Mouse (Mus musculus) embryonic facial prominence, embryonic 14.5 days (tissue): Measurements from ENCODE around the gene Gm11559. TPM values are rescaled to one million over a fixed set of nuclear protein-coding genes. Genes with fewer than 3 reads are reported as not detected.
"Not testable (repeated sequence)": the region's sequence is repeated elsewhere in the genome, so short reads cannot be mapped to it uniquely, and the experiment has no call there.

ENCODE experiments used
- ATAC-seq: fragments of 200-750 bp; cut with Nextera tagmentation; 2 replicates; pipeline ENCODE4 v1.8.0; 2017; ENCODE audit warnings: low read depth, moderate number of reproducible peaks, moderate TSS enrichment
- DNase-seq: peaks from one replicate; pipeline ENCODE4 v3.0.0-alpha.2; 2015; ENCODE audit warnings: low spot score
- H3K27ac ChIP-seq: fragments of 300-500 bp; sonication (generic); replicated peaks from 2 replicates; pipeline ENCODE4 v1.5.1; 2014; ENCODE audit warnings: low read depth, mild to moderate bottlenecking, low read length, moderate library complexity
- H3K27me3 ChIP-seq: fragments of 300-500 bp; sonication (generic); replicated peaks from 2 replicates; pipeline ENCODE4 v1.6.1; 2014; ENCODE audit warnings: low read length; ENCODE audit not compliant: control insufficient read depth, insufficient read depth
- H3K36me3 ChIP-seq: fragments of 300-500 bp; sonication (generic); 2 replicates; pipeline ENCODE4 v1.6.1; 2014; ENCODE audit warnings: low read length, mixed read lengths; ENCODE audit not compliant: control insufficient read depth, insufficient read depth
- H3K4me1 ChIP-seq: fragments of 300-500 bp; sonication (generic); 2 replicates; pipeline ENCODE4 v1.6.1; 2014; ENCODE audit warnings: antibody characterized with exemption, low read length; ENCODE audit not compliant: control insufficient read depth, insufficient read depth
- H3K4me2 ChIP-seq: fragments of 300-500 bp; sonication (generic); 2 replicates; pipeline ENCODE4 v1.6.1; 2014; ENCODE audit warnings: low read depth, mild to moderate bottlenecking, low read length, moderate library complexity, mixed read lengths
- H3K4me3 ChIP-seq: fragments of 300-500 bp; sonication (generic); 2 replicates; pipeline ENCODE4 v1.5.1; 2014; ENCODE audit warnings: low read depth, mild to moderate bottlenecking, low read length
- H3K9ac ChIP-seq: fragments of 300-500 bp; sonication (generic); 2 replicates; pipeline ENCODE4 v1.6.1; 2014; ENCODE audit warnings: low read depth, mild to moderate bottlenecking, low read length, moderate library complexity, mixed read lengths
- H3K9me3 ChIP-seq: fragments of 300-500 bp; sonication (generic); 2 replicates; pipeline ENCODE4 v1.6.1; 2016; ENCODE audit warnings: low read length; ENCODE audit not compliant: control insufficient read depth
- WGBS: fragments of 180-500 bp; shearing (Covaris S2); extraction: QIAGEN DNeasy Blood & Tissue Kit; methylation state at CpG from one replicate; pipeline ENCODE4 v1.1.7; 2014; 5-methylcytosine and 5-hydroxymethylcytosine counted together
- polyA plus RNA-seq: library from polyadenylated mRNA; unstranded; fragments of >200 nt; fragmentation: Nextera tagmentation; extraction: Ambion mirVana; gene quantifications from 2 replicates; pipeline ENCODE4 v1.2.1, GENCODE M21; 2014

Gm11559 gene
- polyA plus RNA-seq, 1 experiment from 2014 or later, result not detected

GRCm38 (mm10) chr11:99873089-99873488 lies 8.8 kb downstream of the Gm11559 start, which contains the start of gene Krtap9-1:
TSS of gene Krtap9-1 (plus strand) at chr11:99873389.
- H3K9me3 ChIP-seq, ATAC-seq, H3K27ac ChIP-seq, H3K36me3 ChIP-seq, H3K4me3 ChIP-seq, H3K27me3 ChIP-seq, DNase-seq, H3K9ac ChIP-seq, H3K4me2 ChIP-seq, H3K4me1 ChIP-seq: not testable (repeated sequence)
- 50% methylated on average over 1 of the region's 1 CpGs for WGBS

- H3K27ac ChIP-seq, result not testable (repeated sequence)
These were observed 14.6 kb downstream of the Gm11559 start, which contains the start of gene Gm11567 for GRCm38 (mm10) chr11:99878887-99879286. TSS of gene Gm11567 (plus strand) at chr11:99879187.

DNA sequence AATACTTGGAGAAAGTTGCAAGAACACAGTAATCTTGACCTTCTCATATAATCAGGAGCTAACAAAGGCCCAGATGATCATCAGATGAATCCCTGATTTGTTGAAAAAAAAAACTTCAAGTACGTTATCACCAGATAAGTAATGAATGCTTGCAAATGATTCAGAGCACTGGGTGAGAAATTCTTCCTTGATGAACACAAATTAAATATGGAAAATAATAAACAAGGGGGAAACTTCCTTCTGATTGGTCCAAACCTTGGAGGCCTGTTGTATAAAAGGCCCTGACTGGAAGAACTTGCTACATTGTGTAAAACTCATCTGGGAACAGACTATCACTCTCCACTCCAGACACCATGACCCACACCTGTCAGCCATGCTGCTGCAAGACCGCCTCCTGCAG lies 43.3 kb downstream of the Gm11559 start, which contains the start of gene Krtap31-1:
Krtap31-1 (plus strand) TSS at position 301 of the 400 bp plus-strand sequence.
- ATAC-seq, result no peak
- 73% methylated on average over 1 of the region's 2 CpGs for WGBS

More at GRCm38 (mm10) chr11:99878887-99879286, 14.6 kb downstream of the Gm11559 start, which contains the start of gene Gm11567:
- not testable (repeated sequence) for H3K4me2 ChIP-seq, ATAC-seq, H3K9me3 ChIP-seq, H3K4me1 ChIP-seq, H3K27me3 ChIP-seq, DNase-seq, H3K4me3 ChIP-seq, H3K36me3 ChIP-seq, H3K9ac ChIP-seq
- 54% methylated on average over 1 of the region's 1 CpGs for WGBS

DNA sequence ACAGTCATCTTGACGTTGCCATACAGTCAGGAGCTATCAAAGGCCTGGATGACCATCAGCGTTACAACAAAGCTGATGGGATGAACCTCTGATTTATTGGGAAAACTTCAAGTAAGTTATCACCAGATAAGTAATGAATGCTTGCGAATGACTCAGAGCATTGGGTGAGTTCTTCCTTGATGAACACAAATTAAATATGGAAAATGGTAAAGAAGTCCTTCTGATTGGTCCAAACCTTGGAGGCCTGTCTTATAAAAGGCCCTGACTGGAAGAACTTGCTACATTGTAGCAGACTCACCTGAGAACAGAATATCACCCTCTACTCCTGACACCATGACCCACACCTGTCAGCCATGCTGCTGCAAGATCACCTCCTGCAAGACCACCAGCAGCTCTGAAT lies 50.2 kb downstream of the Gm11559 start, which contains the start of gene Gm11565:
Gm11565 (plus strand) TSS at position 301 of the 400 bp plus-strand sequence.
- no peaks in the 10 kb centered on the region for H3K27me3 ChIP-seq
- H3K9ac ChIP-seq, result no peak within 1 kb of the TSS
- H3K27ac ChIP-seq, result no peak within 1 kb of the TSS
- H3K4me3 ChIP-seq, result no peak within 1 kb of the TSS
- H3K9me3 ChIP-seq, result no peaks in the 10 kb centered on the region
- H3K4me2 ChIP-seq, result no peak within 1 kb of the TSS
- WGBS, result 81% methylated on average over 3 of the region's 3 CpGs
- DNase-seq (no peak), ATAC-seq (no peak)
- no peaks in the 10 kb centered on the region for H3K36me3 ChIP-seq
- no peaks in the 10 kb centered on the region for H3K4me1 ChIP-seq

More for the DNA sequence above, 43.3 kb downstream of the Gm11559 start, which contains the start of gene Krtap31-1:
- H3K9me3 ChIP-seq, result no peaks in the 10 kb centered on the region
- DNase-seq, result no peak
- no peak within 1 kb of the TSS for H3K27ac ChIP-seq
- H3K4me2 ChIP-seq, result no peak within 1 kb of the TSS
- H3K4me1 ChIP-seq, result no peaks in the 10 kb centered on the region
- no peaks in the 10 kb centered on the region for H3K36me3 ChIP-seq
- no peak within 1 kb of the TSS for H3K9ac ChIP-seq
- no peak within 1 kb of the TSS for H3K4me3 ChIP-seq
- no peaks in the 10 kb centered on the region for H3K27me3 ChIP-seq

Other genes with a start within 250 kb of the Gm11559 start
- gene Krtap2-4, start 249.6 kb upstream of the Gm11559 start, polyA plus RNA-seq, result 0.54 TPM in 1 of 2 replicates, not detected in the other
- not detected in 2 replicates for gene Gm11562, start 244.0 kb upstream of the Gm11559 start, polyA plus RNA-seq
- gene Krtap4-1, start 236.2 kb upstream of the Gm11559 start, polyA plus RNA-seq, result not detected in 2 replicates
- not detected in 2 replicates for gene Krtap4-2, start 229.4 kb upstream of the Gm11559 start, polyA plus RNA-seq
- gene Krtap4-7, start 220.4 kb upstream of the Gm11559 start, polyA plus RNA-seq, result 0.29 TPM in 1 of 2 replicates, not detected in the other
- not detected in 2 replicates for gene Gm11555, start 214.2 kb upstream of the Gm11559 start, polyA plus RNA-seq
- 0.17 TPM in 1 of 2 replicates, not detected in the other for gene Gm11563, start 205.5 kb upstream of the Gm11559 start, polyA plus RNA-seq
- gene Krtap4-6, start 198.5 kb upstream of the Gm11559 start, polyA plus RNA-seq, result not detected in 2 replicates
- not detected in 2 replicates for gene Gm14190, start 173.7 kb upstream of the Gm11559 start, polyA plus RNA-seq
- gene Gm14180, start 130.2 kb upstream of the Gm11559 start, polyA plus RNA-seq, result not detected in 2 replicates
- gene Gm11595, start 91.6 kb upstream of the Gm11559 start, polyA plus RNA-seq, result not detected in 2 replicates
- not detected in 2 replicates for gene Krtap4-8, start 83.8 kb upstream of the Gm11559 start, polyA plus RNA-seq
- not detected in 2 replicates for gene Krtap4-9, start 79.3 kb upstream of the Gm11559 start, polyA plus RNA-seq
- not detected in 2 replicates for gene Gm11596, start 71.0 kb upstream of the Gm11559 start, polyA plus RNA-seq
- gene Gm11569, start 65.5 kb upstream of the Gm11559 start, polyA plus RNA-seq, result not detected in 2 replicates
- gene Gm11554, start 60.0 kb upstream of the Gm11559 start, polyA plus RNA-seq, result not detected in 2 replicates
- gene Krtap4-13, start 54.6 kb upstream of the Gm11559 start, polyA plus RNA-seq, result not detected in 2 replicates
- gene Gm11564, start 48.8 kb upstream of the Gm11559 start, polyA plus RNA-seq, result not detected in 2 replicates
- gene 2300003K06Rik, start 26.4 kb upstream of the Gm11559 start, polyA plus RNA-seq, result not detected in 2 replicates
- gene Krtap4-16, start 12.9 kb upstream of the Gm11559 start, polyA plus RNA-seq, result not detected in 2 replicates
- not detected in 2 replicates for gene Gm11568, start 6.6 kb upstream of the Gm11559 start, polyA plus RNA-seq
- gene Krtap9-1, start 8.9 kb downstream of the Gm11559 start, polyA plus RNA-seq, result not detected in 2 replicates
- not detected in 2 replicates for gene Gm11567, start 14.7 kb downstream of the Gm11559 start, polyA plus RNA-seq
- gene Krtap31-1, start 43.4 kb downstream of the Gm11559 start, polyA plus RNA-seq, result not detected in 2 replicates
- gene Gm11565, start 50.3 kb downstream of the Gm11559 start, polyA plus RNA-seq, result not detected in 2 replicates
- gene Krtap31-2, start 71.8 kb downstream of the Gm11559 start, polyA plus RNA-seq, result not detected in 2 replicates
- not detected in 2 replicates for gene Krtap9-5, start 84.0 kb downstream of the Gm11559 start, polyA plus RNA-seq
- gene Krtap29-1, start 114.6 kb downstream of the Gm11559 start, polyA plus RNA-seq, result not detected in 2 replicates
- 0.26 TPM in 1 of 2 replicates, not detected in the other for gene Krtap16-1, start 122.1 kb downstream of the Gm11559 start, polyA plus RNA-seq
- 0.38 and 0.63 TPM in 2 replicates for gene Krtap17-1, start 129.5 kb downstream of the Gm11559 start, polyA plus RNA-seq
- gene Krt33a, start 151.7 kb downstream of the Gm11559 start, polyA plus RNA-seq, result 0.20 and 0.54 TPM in 2 replicates
- 0.96 and 1.3 TPM in 2 replicates for gene Krt33b, start 165.4 kb downstream of the Gm11559 start, polyA plus RNA-seq
- 0.40 TPM in 1 of 2 replicates, not detected in the other for gene Krt34, start 177.1 kb downstream of the Gm11559 start, polyA plus RNA-seq
- gene Krt31, start 186.1 kb downstream of the Gm11559 start, polyA plus RNA-seq, result 0.30 and 1.3 TPM in 2 replicates
- gene Krt32, start 223.8 kb downstream of the Gm11559 start, polyA plus RNA-seq, result 0.79 and 1.4 TPM in 2 replicates
- 1.5 and 2.9 TPM in 2 replicates for gene Krt35, start 231.8 kb downstream of the Gm11559 start, polyA plus RNA-seq
- 0.28 and 0.29 TPM in 2 replicates for gene Krt36, start 241.2 kb downstream of the Gm11559 start, polyA plus RNA-seq